Mouse (Mus musculus) hindbrain, postnatal 0 days (tissue): ENCODE measurements around the gene Aif1l. TPM values are rescaled to one million over a fixed set of nuclear protein-coding genes. Genes with fewer than 3 reads are reported as not detected.

Source experiments
- ATAC-seq: fragments of 200-750 bp; cut with Nextera tagmentation; 2 replicates; pipeline ENCODE4 v1.8.0; 2017; ENCODE audit warnings: mild to moderate bottlenecking, moderate TSS enrichment, moderate library complexity
- DNase-seq: peaks from one replicate; pipeline ENCODE4 v3.0.0-alpha.2; 2015; ENCODE audit warnings: low spot score
- H3K27ac ChIP-seq: fragments of 300-500 bp; sonication (generic); 2 replicates; pipeline ENCODE4 v1.5.1; 2014; ENCODE audit warnings: mild to moderate bottlenecking
- H3K27me3 ChIP-seq: fragments of 300-500 bp; sonication (generic); 2 replicates; pipeline ENCODE4 v1.6.1; 2014; ENCODE audit warnings: low read length, mixed read lengths; ENCODE audit not compliant: insufficient read depth
- H3K36me3 ChIP-seq: fragments of 300-500 bp; sonication (generic); 2 replicates; pipeline ENCODE4 v1.6.1; 2014; ENCODE audit warnings: low read length, mixed read lengths; ENCODE audit not compliant: insufficient read depth
- H3K4me1 ChIP-seq: fragments of 300-500 bp; sonication (generic); 2 replicates; pipeline ENCODE4 v1.6.1; 2014; ENCODE audit warnings: antibody characterized with exemption, low read length, mixed read lengths; ENCODE audit not compliant: insufficient read depth
- H3K4me2 ChIP-seq: fragments of 300-500 bp; sonication (generic); 2 replicates; pipeline ENCODE4 v1.6.1; 2014; ENCODE audit warnings: low read depth, mild to moderate bottlenecking, low read length, moderate library complexity, mixed read lengths
- H3K4me3 ChIP-seq: fragments of 300-500 bp; sonication (generic); 2 replicates; pipeline ENCODE4 v1.5.1; 2014; ENCODE audit warnings: low read length
- H3K9ac ChIP-seq: fragments of 300-500 bp; sonication (generic); replicated peaks from 2 replicates; pipeline ENCODE4 v1.6.1; 2014; ENCODE audit warnings: mild to moderate bottlenecking, low read length, moderate library complexity, mixed read lengths
- H3K9me3 ChIP-seq: fragments of 300-500 bp; sonication (generic); 2 replicates; pipeline ENCODE4 v1.6.1; 2016; ENCODE audit warnings: low read length, mixed read lengths
- CTCF ChIP-seq: IDR thresholded peaks from 2 replicates; pipeline ENCODE4 v1.5.1; 2016; ENCODE audit warnings: antibody characterized with exemption, control low read depth, low read depth
- WGBS: fragments of 180-500 bp; shearing (Covaris S2); extraction: QIAGEN DNeasy Blood & Tissue Kit; methylation state at CpG from one replicate; pipeline ENCODE4 v1.1.7; 2014; 5-methylcytosine and 5-hydroxymethylcytosine counted together
- polyA plus RNA-seq: library from polyadenylated mRNA; unstranded; fragments of >200 nt; fragmentation: Nextera tagmentation; extraction: Ambion mirVana; gene quantifications from 2 replicates; pipeline ENCODE4 v1.2.1, GENCODE M21; 2015
- total RNA-seq: library from RNA; depleted of rRNA; stranded (reverse); fragments of >200 nt; gene quantifications from 2 replicates; pipeline ENCODE4 v1.2.3, GENCODE M21; 2014; rRNA removed

Gene Aif1l
- total RNA-seq, result 13.2 and 15.5 TPM in 2 replicates
- polyA plus RNA-seq, result 16.2 and 18.2 TPM in 2 replicates

GRCm38 (mm10) chr2:31950058-31950871 lies at the start of gene Aif1l:
Gene Aif1l, plus strand, starts transcription at chr2:31950139.
- DNase-seq, result peak; percentile 76
- peak; percentile 81 for ATAC-seq
- peaks cover 16% of the 10 kb centered on the region for H3K4me1 ChIP-seq
- WGBS, result under 1% methylated on average over 66 of the region's 66 CpGs
- H3K36me3 ChIP-seq, result no peaks in the 10 kb centered on the region
- peak within 1 kb of the TSS; percentile 74 for H3K4me3 ChIP-seq
- peak; percentile 62 for TF ChIP-seq CTCF
- peak within 1 kb of the TSS; percentile 64 for H3K9ac ChIP-seq
- H3K9me3 ChIP-seq, result no peaks in the 10 kb centered on the region
- H3K27me3 ChIP-seq, result no peaks in the 10 kb centered on the region
- H3K27ac ChIP-seq, result no peak within 1 kb of the TSS
- peak within 1 kb of the TSS; percentile 98 for H3K4me2 ChIP-seq

GRCm38 (mm10) chr2:31900932-31901331 lies 49.0 kb upstream of the Aif1l start:
- DNase-seq (no peak), ATAC-seq (no peak)
- no peak overlapping the region for H3K4me2 ChIP-seq
- no peak overlapping the region for H3K4me3 ChIP-seq
- no peak overlapping the region for H3K27ac ChIP-seq
- no peaks in the 10 kb centered on the region for H3K9me3 ChIP-seq
- TF ChIP-seq CTCF, result no peak
- no peak overlapping the region for H3K9ac ChIP-seq
- H3K36me3 ChIP-seq, result no peaks in the 10 kb centered on the region
- 57% methylated on average over 4 of the region's 4 CpGs for WGBS
- no peaks in the 10 kb centered on the region for H3K27me3 ChIP-seq
- H3K4me1 ChIP-seq, result no peaks in the 10 kb centered on the region

GRCm38 (mm10) chr2:31901659-31902362 lies 48.1 kb upstream of the Aif1l start:
- Histone ChIP-seq H3K4me3 (no peak overlapping the region), H3K4me2 (no peak overlapping the region)
- 67% methylated on average over 4 of the region's 4 CpGs for WGBS

GRCm38 (mm10) chr2:31904089-31904488 lies 45.9 kb upstream of the Aif1l start:
- TF ChIP-seq CTCF, result no peak
- no peak overlapping the region for H3K27ac ChIP-seq
- H3K9me3 ChIP-seq, result no peaks in the 10 kb centered on the region
- WGBS, result 27% methylated on average over 6 of the region's 6 CpGs
- DNase-seq (no peak), ATAC-seq (no peak)
- no peaks in the 10 kb centered on the region for H3K4me1 ChIP-seq
- no peaks in the 10 kb centered on the region for H3K27me3 ChIP-seq
- H3K4me3 ChIP-seq, result no peak overlapping the region
- H3K36me3 ChIP-seq, result no peaks in the 10 kb centered on the region
- H3K4me2 ChIP-seq, result no peak overlapping the region
- H3K9ac ChIP-seq, result no peak overlapping the region

More at GRCm38 (mm10) chr2:31901659-31902362, 48.1 kb upstream of the Aif1l start:
- H3K36me3 ChIP-seq, result no peaks in the 10 kb centered on the region
- DNase-seq (no peak), ATAC-seq (no peak)
- no peak overlapping the region for H3K27ac ChIP-seq
- no peaks in the 10 kb centered on the region for H3K9me3 ChIP-seq
- no peaks in the 10 kb centered on the region for H3K4me1 ChIP-seq
- H3K27me3 ChIP-seq, result no peaks in the 10 kb centered on the region
- TF ChIP-seq CTCF, result no peak
- no peak overlapping the region for H3K9ac ChIP-seq

- Histone ChIP-seq H3K36me3 (no peaks in the 10 kb centered on the region), H3K9me3 (no peaks in the 10 kb centered on the region), H3K4me3 (no peak overlapping the region), H3K4me2 (no peak overlapping the region), H3K9ac (no peak overlapping the region), H3K27me3 (no peaks in the 10 kb centered on the region), H3K27ac (no peak overlapping the region), H3K4me1 (no peaks in the 10 kb centered on the region)
- peak; percentile 52 for TF ChIP-seq CTCF
- ATAC-seq, result no peak
- WGBS, result 12% methylated on average over 8 of the region's 8 CpGs
- DNase-seq, result no peak
Observed at GRCm38 (mm10) chr2:31904622-31905021, 45.3 kb upstream of the Aif1l start.

- ATAC-seq, result no peak
- H3K4me2 ChIP-seq, result no peak overlapping the region
- no peaks in the 10 kb centered on the region for H3K36me3 ChIP-seq
- H3K9ac ChIP-seq, result no peak overlapping the region
- TF ChIP-seq CTCF, result no peak
- WGBS, result 52% methylated on average over 9 of the region's 9 CpGs
- no peaks in the 10 kb centered on the region for H3K27me3 ChIP-seq
- H3K4me1 ChIP-seq, result no peaks in the 10 kb centered on the region
- DNase-seq, result no peak
- H3K9me3 ChIP-seq, result no peaks in the 10 kb centered on the region
- H3K4me3 ChIP-seq, result no peak overlapping the region
- H3K27ac ChIP-seq, result no peak overlapping the region
Observed at GRCm38 (mm10) chr2:31905682-31906081, 44.3 kb upstream of the Aif1l start.
